Mouse (Mus musculus) heart, adult 2 months (tissue): ENCODE results near the gene Gramd1c. TPM values are rescaled to one million over a fixed set of nuclear protein-coding genes. Genes with fewer than 3 reads are reported as not detected.

Source experiments
- DNase-seq, 2 experiments: peaks; one replicate each; pipeline ENCODE4 v3.0.0; 2021
- H3K27ac ChIP-seq: fragments of 200-600 bp; 2 replicates; pipeline ENCODE4 v1.8.1; 2022
- H3K27me3 ChIP-seq: fragments of 200-500 bp; 2 replicates; pipeline ENCODE4 v1.6.1; 2012; ENCODE audit warnings: mild to moderate bottlenecking, low read length, inconsistent platforms, mixed read lengths; ENCODE audit not compliant: control insufficient read depth, insufficient read depth
- H3K36me3 ChIP-seq: fragments of 200-500 bp; 2 replicates; pipeline ENCODE4 v1.6.1; 2012; ENCODE audit warnings: low read length, inconsistent platforms; ENCODE audit not compliant: control insufficient read depth, insufficient read depth
- H3K4me1 ChIP-seq: fragments of 200-500 bp; 2 replicates; pipeline ENCODE4 v1.6.1; 2011; ENCODE audit warnings: low read length; ENCODE audit not compliant: control insufficient read depth, insufficient read depth
- H3K4me3 ChIP-seq: fragments of 200-600 bp; 2 replicates; pipeline ENCODE4 v1.8.1; 2022
- H3K79me2 ChIP-seq: fragments of 200-500 bp; replicated peaks from 2 replicates; pipeline ENCODE4 v1.6.1; 2012; ENCODE audit warnings: mild to moderate bottlenecking, inconsistent platforms, low read length, moderate library complexity, mixed read lengths; ENCODE audit not compliant: control insufficient read depth, insufficient read depth
- H3K9ac ChIP-seq: fragments of 200-500 bp; 2 replicates; pipeline ENCODE4 v1.6.1; 2012; ENCODE audit warnings: low read depth, mild to moderate bottlenecking, control low read depth, inconsistent platforms, low read length, mixed read lengths
- CTCF ChIP-seq: fragments of 200-600 bp; IDR thresholded peaks from 2 replicates; pipeline ENCODE4 v1.8.1; 2022; ENCODE audit warnings: antibody characterized with exemption, mild to moderate bottlenecking, moderate library complexity
- EP300 ChIP-seq: fragments of 200-500 bp; IDR thresholded peaks from 2 replicates; pipeline ENCODE4 v1.6.1; 2011; ENCODE audit warnings: low read depth, low read length, control low read depth; ENCODE audit not compliant: insufficient read depth
- POLR2A ChIP-seq: fragments of 200-500 bp; IDR thresholded peaks from 2 replicates; pipeline ENCODE4 v1.6.1; 2011; ENCODE audit warnings: mild to moderate bottlenecking, low read depth, low read length, control low read depth; ENCODE audit not compliant: insufficient read depth
- WGBS: fragments of 180-500 bp; shearing (Covaris S2); methylation state at CpG from one replicate; pipeline ENCODE4 v1.1.7; 2018; 5-methylcytosine and 5-hydroxymethylcytosine counted together
- intact Hi-C: fragments of 180-260 bp; cut with DNase I; formaldehyde crosslinking; loops from one replicate; pipeline ENCODE4 v1.15.1; 2025
- polyA plus RNA-seq: library from polyadenylated mRNA; depleted of rRNA; stranded (reverse); fragments of >200 nt; gene quantifications from 2 replicates; pipeline ENCODE4 v1.2.3, GENCODE M21; 2012
- total RNA-seq, 2 experiments: library from RNA; stranded (reverse); gene quantifications; 2 replicates each; pipeline ENCODE4 v1.2.3; 2021

Gramd1c gene
- total and polyA plus RNA-seq, 3 experiments: 0.37 to 0.50 (median 0.37) TPM

DNA sequence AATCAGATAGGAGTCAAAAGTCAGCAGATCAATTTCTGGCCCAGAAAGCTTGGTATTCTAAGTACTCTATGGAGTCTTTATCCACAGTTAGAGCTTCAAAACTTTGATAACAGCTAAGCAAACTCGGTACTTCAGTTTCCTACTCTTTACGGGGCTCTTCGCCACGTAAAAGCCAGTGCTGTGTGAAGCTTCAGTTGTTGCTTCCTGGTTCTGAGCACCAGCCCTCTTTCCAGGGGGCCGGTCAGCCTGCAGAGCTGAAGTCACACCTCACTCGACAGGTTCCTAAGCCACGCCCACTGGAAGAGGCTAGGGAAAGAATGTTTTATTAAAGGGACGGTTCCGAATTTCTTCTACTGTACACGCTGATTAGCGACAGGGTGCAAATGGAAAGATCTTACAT, 47.0 kb downstream of the Gramd1c start:
- peak in 1 of 2 experiments; percentile 32 for DNase-seq
- no peak for TF ChIP-seq CTCF
- no peak for TF ChIP-seq EP300
- TF ChIP-seq POLR2A: no peak
- H3K27me3 ChIP-seq: no peaks in the 10 kb centered on the region
- H3K4me3 ChIP-seq: peak overlapping the region; percentile 21
- H3K4me1 ChIP-seq: no peaks in the 10 kb centered on the region
- H3K36me3 ChIP-seq: no peaks in the 10 kb centered on the region
- WGBS: 11% methylated on average over 11 of the region's 11 CpGs
- no peaks in the 10 kb centered on the region for H3K79me2 ChIP-seq
- H3K27ac ChIP-seq: no peak overlapping the region
- intact Hi-C loops: no loop called here
- no peak overlapping the region for H3K9ac ChIP-seq

GRCm38 (mm10) chr16:44015416-44016158, 47.6 kb downstream of the Gramd1c start:
- Histone ChIP-seq H3K4me3 (peak overlapping the region; percentile 21), H3K36me3 (no peaks in the 10 kb centered on the region), H3K27ac (no peak overlapping the region), H3K27me3 (no peaks in the 10 kb centered on the region), H3K4me1 (no peaks in the 10 kb centered on the region), H3K9ac (no peak overlapping the region), H3K79me2 (no peaks in the 10 kb centered on the region)
- intact Hi-C loops: no loop called here
- no peak for DNase-seq
- TF ChIP-seq EP300 (no peak), POLR2A (no peak), CTCF (no peak)
- 50% methylated on average over 16 of the region's 16 CpGs for WGBS

GRCm38 (mm10) chr16:44011010-44011409, 52.1 kb downstream of the Gramd1c start:
- Histone ChIP-seq H3K9ac (no peak overlapping the region), H3K27ac (no peak overlapping the region), H3K36me3 (no peaks in the 10 kb centered on the region), H3K27me3 (no peaks in the 10 kb centered on the region), H3K4me1 (no peaks in the 10 kb centered on the region), H3K79me2 (no peaks in the 10 kb centered on the region), H3K4me3 (no peak overlapping the region)
- WGBS: 68% methylated on average over 5 of the region's 5 CpGs
- no peak for DNase-seq
- TF ChIP-seq CTCF (no peak), POLR2A (no peak), EP300 (no peak)
- intact Hi-C loops: no loop called here

- no peak for DNase-seq
- intact Hi-C loops: no loop called here
- Histone ChIP-seq H3K4me3 (no peak overlapping the region), H3K27ac (no peak overlapping the region), H3K36me3 (no peaks in the 10 kb centered on the region), H3K79me2 (no peaks in the 10 kb centered on the region), H3K9ac (no peak overlapping the region), H3K4me1 (no peaks in the 10 kb centered on the region), H3K27me3 (no peaks in the 10 kb centered on the region)
- WGBS: 55% methylated on average over 5 of the region's 5 CpGs
- no peak for TF ChIP-seq CTCF
- TF ChIP-seq EP300: no peak
- TF ChIP-seq POLR2A: no peak
Observed at GRCm38 (mm10) chr16:44002086-44002485, 61.1 kb downstream of the Gramd1c start.

DNA sequence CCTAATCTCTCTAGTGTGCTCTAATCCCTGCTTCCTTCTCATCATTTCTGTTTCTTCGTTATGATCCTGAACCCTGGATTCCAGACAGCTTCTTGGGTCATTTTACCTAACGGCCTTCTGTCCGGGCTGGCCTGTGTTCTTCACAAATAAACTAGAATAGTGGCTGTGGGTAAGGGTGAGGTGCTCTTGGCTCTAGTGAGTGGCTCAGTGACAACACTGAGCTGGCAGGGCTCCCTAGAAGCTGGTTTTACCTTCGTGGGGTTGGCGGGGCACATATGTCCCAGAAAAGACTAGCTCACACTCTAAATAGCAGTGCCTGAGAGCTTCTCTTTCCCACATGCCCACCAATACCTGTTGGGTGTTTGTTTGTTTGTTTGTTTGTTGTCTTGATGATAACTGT, 63.6 kb downstream of the Gramd1c start:
- TF ChIP-seq POLR2A: no peak
- TF ChIP-seq CTCF: no peak
- no peaks in the 10 kb centered on the region for H3K79me2 ChIP-seq
- intact Hi-C loops: no loop called here
- no peak overlapping the region for H3K4me3 ChIP-seq
- no peak overlapping the region for H3K9ac ChIP-seq
- no peaks in the 10 kb centered on the region for H3K27me3 ChIP-seq
- no peak overlapping the region for H3K27ac ChIP-seq
- no peaks in the 10 kb centered on the region for H3K4me1 ChIP-seq
- DNase-seq: peak in 1 of 2 experiments; percentile 8
- no peaks in the 10 kb centered on the region for H3K36me3 ChIP-seq
- 63% methylated on average over 5 of the region's 5 CpGs for WGBS

GRCm38 (mm10) chr16:43999111-43999510, 64.0 kb downstream of the Gramd1c start:
- Histone ChIP-seq H3K4me3 (no peak overlapping the region), H3K27me3 (no peaks in the 10 kb centered on the region), H3K9ac (no peak overlapping the region), H3K36me3 (no peaks in the 10 kb centered on the region), H3K4me1 (no peaks in the 10 kb centered on the region), H3K27ac (no peak overlapping the region), H3K79me2 (no peaks in the 10 kb centered on the region)
- 90% methylated on average over 8 of the region's 8 CpGs for WGBS
- DNase-seq: no peak
- TF ChIP-seq POLR2A: no peak
- no peak for TF ChIP-seq CTCF
- no peak for TF ChIP-seq EP300
- intact Hi-C loops: no loop called here
